Mouse (Mus musculus) T-helper 1 cell (primary cell): ENCODE results near the gene B230307C23Rik.
"Not testable (repeated sequence)": the region's sequence is repeated elsewhere in the genome, so short reads cannot be mapped to it uniquely, and the experiment has no call there.

ENCODE experiments used
- in situ Hi-C: fragments of 300-600 bp; cut with MboI, MseI; formaldehyde crosslinking; loops from one replicate; pipeline ENCODE4 v1.15.1; 2025; ENCODE audit warnings: high pct_unique_total_duplicates

The B230307C23Rik gene

DNA sequence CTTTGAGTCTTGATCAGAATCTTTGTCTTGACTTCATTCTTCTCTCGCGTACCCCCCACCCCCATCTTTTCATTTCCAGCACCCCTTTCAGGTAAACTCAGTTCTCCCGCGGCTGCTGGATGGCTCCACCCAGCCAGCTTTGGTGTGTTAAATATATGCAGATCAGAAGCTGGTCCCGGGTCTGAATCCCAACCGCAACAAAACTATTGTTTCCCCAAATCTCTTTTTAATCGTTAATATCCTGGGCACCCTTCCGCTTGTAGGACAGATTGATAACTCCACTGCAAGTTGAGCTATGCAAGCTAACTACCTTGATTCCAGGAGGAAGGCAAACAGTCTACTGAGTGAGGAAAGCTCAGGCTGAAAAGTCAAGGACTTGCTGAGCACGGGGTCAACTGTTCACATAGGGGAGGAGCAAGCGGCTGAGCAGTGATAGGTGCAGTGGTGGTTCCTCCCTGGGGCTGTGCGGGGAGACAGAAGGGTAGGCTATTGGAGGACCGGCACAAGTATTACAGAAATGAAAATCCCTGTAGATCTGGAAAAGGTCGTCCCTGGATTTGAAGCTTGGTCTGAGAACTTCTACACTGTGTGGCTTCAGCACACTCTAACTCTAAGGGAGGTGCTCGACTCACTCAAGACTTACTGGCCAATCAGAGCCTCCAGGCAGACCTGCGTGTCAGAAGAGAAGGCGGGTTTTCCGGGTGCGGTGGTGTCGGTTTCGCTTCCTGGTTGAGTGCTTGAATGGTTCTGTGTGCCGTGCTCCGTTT lies at the start of gene B230307C23Rik:
Gene B230307C23Rik, plus strand, starts transcription at position 700 of the 767 bp plus-strand sequence.
- in situ Hi-C loops = loop anchor here (5.0 kb wide), 2 partner anchors 34 to 86 kb away; partner anchors contain the start of genes A630089N07Rik, C2cd2 and Zbtb21

DNA sequence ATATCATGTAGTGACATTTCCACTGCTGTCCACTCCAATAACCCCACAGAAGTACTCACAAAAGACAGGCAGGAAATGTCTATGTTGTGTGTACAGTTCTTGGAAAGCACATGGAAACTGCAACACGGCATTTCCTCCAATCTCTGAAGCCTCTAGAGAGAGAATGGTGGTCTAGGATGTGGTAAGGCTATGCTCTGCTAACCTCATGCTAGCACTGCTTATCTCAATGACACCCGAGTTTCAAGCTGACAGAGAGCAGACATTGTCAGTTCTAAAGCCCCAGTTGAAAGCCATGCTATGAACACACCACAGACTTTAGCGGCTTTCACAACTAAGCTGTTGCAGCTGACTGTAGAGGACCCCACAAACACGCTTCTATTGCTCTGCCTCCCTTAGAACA lies 48.3 kb upstream of the B230307C23Rik start:
- in situ Hi-C loops = no loop called here

- in situ Hi-C loops = no loop called here
These were observed 47.1 kb upstream of the B230307C23Rik start for GRCm38 (mm10) chr16:97950061-97950460.

GRCm38 (mm10) chr16:97952371-97952770 lies 44.7 kb upstream of the B230307C23Rik start:
- in situ Hi-C loops = no loop called here

DNA sequence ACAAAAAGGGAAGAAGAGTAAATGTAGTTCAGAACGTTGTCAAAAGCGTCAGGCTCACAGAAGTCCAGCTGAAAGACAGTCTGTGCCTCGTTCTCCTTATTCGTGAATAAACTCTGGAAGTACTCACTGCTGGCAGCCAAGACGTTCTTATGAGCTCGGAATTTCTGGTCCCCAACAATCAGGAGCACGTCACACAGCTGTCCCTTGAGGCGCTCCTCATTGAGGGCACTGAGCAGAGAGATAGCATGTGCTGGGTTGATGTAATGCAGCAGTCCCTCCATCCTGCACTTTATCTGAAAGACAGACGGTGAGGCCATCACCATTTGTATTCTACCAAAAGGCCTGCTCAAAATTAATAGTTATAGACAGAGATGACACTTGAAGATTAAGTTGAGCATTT lies 44.3 kb upstream of the B230307C23Rik start:
- in situ Hi-C loops = no loop called here

GRCm38 (mm10) chr16:97953300-97953699 lies 43.8 kb upstream of the B230307C23Rik start:
- in situ Hi-C loops = no loop called here

- in situ Hi-C loops = no loop called here
These were observed 41.1 kb upstream of the B230307C23Rik start for GRCm38 (mm10) chr16:97956011-97956410.

GRCm38 (mm10) chr16:97957626-97958025 lies 39.5 kb upstream of the B230307C23Rik start:
- in situ Hi-C loops = no loop called here

GRCm38 (mm10) chr16:97958401-97958973 lies 38.6 kb upstream of the B230307C23Rik start:
- in situ Hi-C loops = no loop called here

DNA sequence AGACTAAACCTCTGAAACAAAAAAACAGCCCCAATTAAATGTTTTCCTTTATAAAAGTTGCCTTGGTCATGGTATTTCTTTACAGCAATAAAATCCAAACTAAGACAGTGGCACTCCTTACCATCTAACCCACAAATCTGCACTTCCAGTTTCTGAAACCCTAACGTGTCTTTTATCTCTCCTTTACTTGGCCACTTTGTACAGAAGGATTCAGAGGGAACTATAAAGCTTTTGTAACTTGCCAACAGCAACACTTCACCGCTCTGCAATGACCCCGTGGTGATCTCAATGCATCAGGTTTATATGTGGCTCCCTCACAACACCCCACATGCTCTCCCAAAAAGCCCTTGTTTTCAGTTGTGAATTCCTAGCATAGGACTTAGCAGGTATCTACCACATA lies 36.8 kb upstream of the B230307C23Rik start:
- in situ Hi-C loops = loop anchor here (5.0 kb wide), 1 partner anchor 37 kb away; the partner anchor contains the start of gene B230307C23Rik

DNA sequence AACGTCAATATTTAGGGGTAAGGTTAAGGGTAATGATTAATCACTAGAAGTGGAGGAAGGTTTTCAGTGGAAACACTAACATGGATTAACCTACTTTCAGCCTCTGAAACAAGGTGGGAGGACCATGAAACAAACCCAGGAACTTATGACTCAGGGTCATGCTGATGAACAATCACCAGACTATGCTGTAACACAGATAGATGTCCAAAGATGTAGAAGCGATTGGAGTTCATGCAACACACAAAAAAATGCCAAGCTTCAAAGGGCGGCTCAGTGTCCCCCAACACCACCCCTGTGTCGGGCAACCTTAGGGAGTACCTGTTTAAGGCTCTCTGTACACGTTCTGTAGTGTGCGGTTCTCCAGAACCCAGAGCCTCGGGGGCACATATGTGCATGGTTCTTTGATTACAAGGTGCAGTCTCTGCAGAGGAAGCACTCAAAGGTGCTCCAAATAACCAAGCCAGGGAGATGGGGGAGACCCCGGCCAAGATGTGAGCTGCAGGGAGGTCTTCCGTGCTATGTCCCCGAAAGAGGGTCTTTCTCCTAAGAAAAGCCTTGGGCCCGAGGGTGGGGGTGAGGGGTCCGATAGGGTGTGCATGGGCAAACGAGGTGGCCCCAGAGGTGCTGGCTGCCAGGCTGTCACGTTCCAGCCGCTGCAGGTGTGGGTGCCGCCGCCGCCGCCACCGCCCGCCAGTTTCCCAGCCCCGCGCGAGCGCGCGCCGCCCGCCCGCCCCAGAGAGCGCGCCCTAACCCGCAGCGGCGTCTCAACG lies 35.5 kb upstream of the B230307C23Rik start:
- in situ Hi-C loops = loop anchor here (5.0 kb wide), 1 partner anchor 36 kb away; the partner anchor contains the start of gene B230307C23Rik

- in situ Hi-C loops = loop anchor here (5.0 kb wide), 1 partner anchor 35 kb away; the partner anchor contains the start of gene B230307C23Rik
These were observed 34.8 kb upstream of the B230307C23Rik start, which contains the start of the genes C2cd2 and Zbtb21 for GRCm38 (mm10) chr16:97962151-97962948. TSS of gene C2cd2 (minus strand) at chr16:97962598. TSS of gene Zbtb21 (minus strand) at chr16:97962622.

DNA sequence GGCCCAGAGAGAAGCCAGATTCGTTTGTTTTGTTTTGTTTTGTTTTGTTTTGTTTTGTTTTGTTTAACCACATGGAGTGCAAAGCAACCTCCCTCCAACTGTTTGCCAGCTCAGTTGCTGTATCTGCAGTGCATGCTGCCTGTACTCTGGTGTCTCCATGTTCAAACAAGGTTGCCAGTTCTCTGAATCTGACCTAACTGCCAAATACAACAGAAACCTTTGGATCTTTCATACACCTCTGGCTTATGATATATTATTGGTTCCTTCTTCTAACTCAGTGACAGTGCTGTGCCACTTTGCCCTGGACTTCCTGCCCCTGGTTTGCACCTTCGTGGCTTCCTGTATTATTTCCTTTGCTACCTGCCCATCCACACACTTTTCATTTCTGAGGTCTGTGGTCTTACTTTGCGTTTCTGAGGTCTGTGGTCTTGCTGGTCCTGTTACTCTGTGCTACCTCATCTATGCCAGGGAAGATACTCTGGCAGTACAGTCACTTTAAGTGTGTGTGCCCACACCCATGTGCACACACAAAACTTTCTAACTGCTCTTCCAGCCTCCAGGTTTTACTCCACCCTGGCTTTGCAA lies 33.1 kb upstream of the B230307C23Rik start:
- in situ Hi-C loops = loop anchor here (5.0 kb wide), 1 partner anchor 33 kb away; the partner anchor contains the start of gene B230307C23Rik

GRCm38 (mm10) chr16:97977277-97977676 lies 19.8 kb upstream of the B230307C23Rik start:
- in situ Hi-C loops = no loop called here

DNA sequence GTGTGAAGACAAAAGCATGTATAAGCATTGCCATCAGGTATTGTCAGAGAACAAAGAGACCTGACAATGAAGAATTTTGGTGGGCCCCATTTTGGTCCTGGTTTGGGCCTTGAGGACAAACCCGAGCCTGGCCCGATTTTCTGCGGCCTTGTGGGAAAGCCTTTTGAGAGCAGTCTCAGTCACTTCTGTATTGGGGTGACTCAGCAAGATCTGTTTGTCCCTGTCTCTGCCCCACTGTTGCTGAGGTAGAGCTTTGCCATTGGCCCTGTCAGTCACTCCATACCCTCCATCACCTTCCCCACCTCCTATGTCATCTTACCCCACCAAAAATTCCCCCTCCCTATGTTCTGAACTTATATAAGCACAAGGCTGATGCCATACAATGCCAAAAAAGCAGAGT lies 19.4 kb upstream of the B230307C23Rik start:
- in situ Hi-C loops = no loop called here

DNA sequence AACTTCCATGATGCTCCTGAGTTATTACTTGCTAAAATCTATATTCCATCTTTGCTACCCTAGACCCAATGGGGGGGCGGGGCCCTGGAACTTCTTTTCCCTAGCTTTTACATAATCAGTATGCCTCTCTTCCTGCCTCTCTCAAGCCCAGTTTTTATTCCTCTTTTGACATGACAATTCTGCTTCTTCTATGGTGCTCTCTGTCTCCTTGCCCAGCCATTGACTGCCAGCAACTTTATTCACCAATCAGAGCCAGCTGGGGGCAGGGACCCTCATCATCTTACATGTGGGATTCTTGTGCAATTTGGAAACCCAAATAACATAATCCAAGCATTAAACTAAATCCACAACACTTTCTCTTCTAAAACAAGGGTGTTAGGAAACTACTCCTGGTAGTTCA lies 15.8 kb upstream of the B230307C23Rik start:
- in situ Hi-C loops = no loop called here

DNA sequence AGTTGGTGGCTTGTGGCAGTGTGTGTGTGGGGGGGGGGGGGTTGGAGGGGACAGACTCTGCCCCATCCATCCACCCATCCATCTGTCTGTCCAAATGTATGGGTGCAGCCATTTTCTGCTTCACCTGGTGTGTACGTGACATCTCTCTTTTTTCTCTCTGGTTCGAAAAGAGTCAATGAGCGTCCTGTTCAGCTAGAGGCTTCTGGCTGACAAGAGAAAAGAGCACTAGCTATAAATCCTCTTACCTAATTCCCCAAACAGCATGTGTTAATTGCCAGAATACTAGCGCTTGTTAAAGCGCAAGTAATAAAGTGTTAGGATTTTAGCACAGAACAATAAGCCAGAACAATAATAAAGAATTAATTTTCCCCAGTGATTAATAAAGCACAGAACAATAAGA lies 12.5 kb upstream of the B230307C23Rik start:
- in situ Hi-C loops = no loop called here

GRCm38 (mm10) chr16:97991517-97991916 lies 5.6 kb upstream of the B230307C23Rik start:
- in situ Hi-C loops = no loop called here

GRCm38 (mm10) chr16:97992477-97992876 lies 4.6 kb upstream of the B230307C23Rik start:
- in situ Hi-C loops = not testable (repeated sequence)

DNA sequence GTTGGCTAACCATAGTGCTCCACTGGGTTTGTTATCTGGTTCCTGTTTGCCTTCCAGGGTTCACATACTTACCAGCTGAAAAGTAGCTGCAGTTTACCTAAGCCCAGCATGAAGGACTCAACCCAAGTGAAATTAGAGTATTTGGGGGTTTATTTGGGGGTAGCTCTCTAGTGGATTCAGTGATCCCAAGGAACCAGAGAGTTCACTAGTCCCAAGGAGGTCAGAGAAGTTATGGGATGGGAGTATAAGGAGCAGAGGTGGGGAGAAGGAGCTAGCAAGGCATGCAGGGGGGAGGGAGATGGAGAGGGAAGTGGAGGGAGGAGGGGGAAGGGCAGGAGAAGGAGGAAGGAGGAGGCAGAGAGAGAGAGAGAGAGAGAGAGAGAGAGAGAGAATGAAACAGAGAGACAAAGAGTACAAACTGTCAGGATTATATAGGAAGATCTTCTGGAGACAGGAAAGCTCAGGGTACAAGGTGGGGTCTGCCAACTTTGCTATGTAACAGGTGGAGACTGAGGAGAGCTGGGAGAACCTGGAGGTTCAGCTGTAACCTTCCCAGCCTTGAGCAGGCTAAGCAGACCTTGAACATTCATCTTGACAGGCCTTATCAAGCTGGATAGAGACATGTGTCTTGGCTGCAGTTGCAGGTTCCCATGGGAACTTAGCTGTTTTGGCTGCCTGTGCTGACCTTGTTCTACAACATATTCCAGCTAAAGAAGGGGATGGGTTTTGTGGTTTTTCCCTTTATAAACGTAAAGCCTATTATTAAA lies 1.1 kb upstream of the B230307C23Rik start:
- in situ Hi-C loops = loop anchor here (5.0 kb wide), 2 partner anchors 34 to 86 kb away; partner anchors contain the start of genes A630089N07Rik, C2cd2 and Zbtb21
